Mouse (Mus musculus): ENCODE data around the gene Bcl2l11. TPM values are rescaled to one million over a fixed set of nuclear protein-coding genes. Genes with fewer than 3 reads are reported as not detected.
A peak's percentile ranks its signal among the peaks of the same experiment; 100 is the strongest.

The Bcl2l11 gene
- polyA plus RNA-seq, 1 experiment from 2014 or later = 36.8 TPM

DNA sequence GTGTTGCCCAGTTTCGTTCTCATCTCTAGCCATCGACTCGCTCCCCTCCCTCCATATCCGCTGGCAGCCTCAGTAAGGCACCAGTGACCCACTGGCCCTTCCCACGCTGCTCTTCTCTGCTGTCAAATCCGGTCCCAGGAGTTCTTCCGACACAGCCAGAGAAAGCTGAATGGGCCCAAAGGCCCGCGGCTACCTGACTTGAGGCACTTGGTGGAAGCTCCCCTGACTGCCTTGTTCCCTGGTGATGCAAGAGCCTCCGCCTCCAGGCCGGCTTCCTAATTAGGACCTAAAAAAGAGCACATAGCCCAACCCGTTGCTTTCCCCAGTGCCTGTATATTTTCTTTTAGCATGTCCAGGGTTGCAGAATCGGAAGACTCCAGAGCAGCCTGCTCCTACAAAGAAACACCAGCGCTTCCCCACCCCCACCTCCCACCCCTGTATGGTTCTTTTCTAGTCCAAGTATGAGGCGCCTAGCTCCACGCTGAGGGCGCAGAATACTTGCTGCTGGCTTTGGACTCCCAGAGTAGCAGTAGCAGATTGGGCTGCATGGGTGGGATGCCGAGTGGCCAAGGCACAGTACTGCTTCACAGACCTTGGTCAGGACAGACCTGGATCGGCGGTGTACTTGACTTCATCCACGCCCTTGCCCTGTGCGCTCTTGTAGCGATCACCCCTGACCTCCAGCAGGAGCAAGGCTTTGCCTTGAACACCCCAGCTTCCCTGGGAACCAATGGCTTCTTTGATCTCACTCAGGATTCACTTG lies 1.7 kb upstream of the Bcl2l11 start:
- Histone ChIP-seq H3K4me3 (ENCODE audit: inconsistent target) (peak overlapping the region; percentile 25), H3K27ac (no peak overlapping the region), H3K79me2 (ENCODE audit: inconsistent target) (peaks cover 28% of the 10 kb centered on the region), H3K36me3 (ENCODE audit: inconsistent target) (peaks cover 4% of the 10 kb centered on the region)
- WGBS (ENCODE audit: missing documents) = 22% methylated on average over 23 of the region's 23 CpGs

DNA sequence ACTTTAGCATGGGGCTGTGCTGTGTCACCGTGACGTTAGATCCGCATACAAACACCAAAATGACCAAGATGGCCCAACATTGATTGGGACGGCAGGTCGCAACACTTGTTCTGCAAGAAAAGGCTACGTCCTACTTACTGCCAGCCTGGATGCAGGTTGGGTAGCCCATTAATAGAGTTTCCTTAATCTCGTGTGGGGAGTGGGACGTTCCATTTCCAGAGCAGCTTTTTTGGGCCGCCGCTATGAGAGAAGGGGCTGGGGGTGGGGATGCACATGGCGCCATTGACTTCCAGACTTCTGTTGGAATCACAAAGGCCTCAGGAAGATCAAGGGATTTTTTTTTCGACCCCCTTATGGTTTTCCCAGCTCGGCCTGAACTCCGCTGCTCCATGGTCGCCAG lies 1.1 kb upstream of the Bcl2l11 start:
- Histone ChIP-seq H3K79me2 (ENCODE audit: inconsistent target) (peaks cover 34% of the 10 kb centered on the region), H3K36me3 (ENCODE audit: inconsistent target) (peaks cover 9% of the 10 kb centered on the region), H3K4me3 (ENCODE audit: inconsistent target) (peak overlapping the region; percentile 27; the same call in 1 of the 2 replicates), H3K27ac (no peak overlapping the region; the same call in 1 of the 2 replicates)
- WGBS (ENCODE audit: missing documents) = 35% methylated on average over 15 of the region's 15 CpGs

DNA sequence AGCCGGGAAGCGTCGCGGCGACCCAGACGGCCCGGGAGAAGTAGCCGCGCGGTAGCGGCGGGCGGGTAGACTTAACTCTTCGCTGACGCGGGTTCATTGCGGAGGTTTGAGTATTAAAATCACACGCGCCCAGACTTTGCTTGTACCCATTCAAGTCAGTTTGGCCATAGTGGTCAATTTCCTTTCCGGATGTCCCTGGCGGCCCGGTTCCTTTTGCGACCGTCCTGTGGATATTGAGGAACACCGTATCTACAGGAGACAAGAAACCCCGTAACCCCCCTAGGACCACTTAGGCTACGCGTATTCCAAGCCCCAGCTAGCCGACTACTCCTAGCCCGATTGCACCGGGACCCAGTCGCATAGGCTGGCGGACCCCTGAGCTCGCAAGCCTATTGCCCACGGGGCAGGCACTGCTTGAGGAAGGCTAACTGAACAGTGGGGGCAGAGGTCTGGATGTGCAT lies 783 bp downstream of the Bcl2l11 start:
- peaks cover 29% of the 10 kb centered on the region for H3K36me3 ChIP-seq (ENCODE audit: inconsistent target)
- H3K4me3 ChIP-seq (ENCODE audit: inconsistent target) = peak overlapping the region; percentile 88
- peaks cover 53% of the 10 kb centered on the region for H3K79me2 ChIP-seq (ENCODE audit: inconsistent target)
- whole genome bisulfite sequencing (ENCODE audit: missing documents) = 0% methylated on average over 35 of the region's 35 CpGs
- H3K27ac ChIP-seq = peak overlapping the region; percentile 51

DNA sequence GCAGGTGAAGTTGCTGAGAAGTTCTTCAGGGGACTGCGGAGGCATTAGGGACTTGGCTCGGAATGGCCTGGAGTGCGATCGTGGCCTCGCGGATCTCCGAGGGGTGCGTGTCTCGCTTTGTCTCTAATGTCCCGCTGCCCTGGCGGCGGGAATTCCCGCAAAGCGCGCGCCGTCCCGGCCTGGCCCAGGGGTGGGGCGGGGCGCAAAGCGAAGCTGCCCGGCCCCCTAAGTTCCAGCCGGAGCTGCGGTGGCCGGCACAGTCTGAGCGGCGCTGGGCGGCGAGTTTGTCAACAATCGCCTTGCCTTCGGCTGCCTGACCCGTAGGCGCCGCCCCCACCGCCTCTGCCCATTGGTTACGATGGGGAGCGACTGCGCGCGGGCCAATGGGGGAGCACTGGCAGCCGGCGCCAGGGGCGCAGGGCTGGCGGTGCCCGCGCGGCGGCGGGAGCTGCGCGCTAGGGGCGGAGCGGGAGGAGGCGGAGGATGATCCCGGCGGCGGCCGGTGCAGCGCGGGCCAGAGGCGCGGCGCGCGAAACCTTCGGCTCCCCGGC lies 1.4 kb downstream of the Bcl2l11 start:
- Histone ChIP-seq H3K36me3 (ENCODE audit: inconsistent target) (peaks cover 35% of the 10 kb centered on the region), H3K79me2 (ENCODE audit: inconsistent target) (peaks cover 59% of the 10 kb centered on the region), H3K27ac (peak overlapping the region; percentile 51), H3K4me3 (ENCODE audit: inconsistent target) (peak overlapping the region; percentile 88)
- under 1% methylated on average over 63 of the region's 67 CpGs for WGBS (ENCODE audit: missing documents)

DNA sequence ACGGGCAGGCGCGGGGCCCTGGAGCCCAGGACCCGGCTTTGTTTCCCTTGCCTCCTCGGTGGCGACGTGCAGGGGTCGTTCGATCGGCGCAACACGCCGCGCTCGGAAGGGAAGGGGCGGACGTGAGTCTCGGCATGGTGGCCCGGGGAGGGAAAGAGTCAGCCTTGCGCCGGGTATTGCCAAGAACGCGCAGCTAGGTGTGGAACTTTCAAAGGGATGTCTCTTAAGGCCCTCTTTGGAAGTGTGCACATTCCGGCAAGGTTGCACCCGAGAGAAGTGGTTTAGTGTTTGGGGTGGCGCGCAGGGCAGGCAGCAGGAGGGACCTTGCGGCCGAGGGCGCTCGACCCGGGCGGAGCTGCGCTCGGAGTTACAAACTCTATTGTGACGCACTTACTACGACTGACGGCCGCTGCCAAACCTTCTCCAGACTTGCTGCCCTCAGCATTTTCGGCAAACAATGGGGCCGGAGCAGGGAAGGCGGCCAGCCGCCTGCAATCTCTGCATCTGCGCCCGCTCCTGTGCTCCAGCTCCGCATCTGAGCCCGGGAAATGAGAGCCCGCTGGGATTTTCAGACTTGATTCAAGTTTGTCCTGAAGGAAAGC lies 2.0 kb downstream of the Bcl2l11 start:
- peak overlapping the region; percentile 37 for H3K4me3 ChIP-seq (ENCODE audit: inconsistent target)

DNA sequence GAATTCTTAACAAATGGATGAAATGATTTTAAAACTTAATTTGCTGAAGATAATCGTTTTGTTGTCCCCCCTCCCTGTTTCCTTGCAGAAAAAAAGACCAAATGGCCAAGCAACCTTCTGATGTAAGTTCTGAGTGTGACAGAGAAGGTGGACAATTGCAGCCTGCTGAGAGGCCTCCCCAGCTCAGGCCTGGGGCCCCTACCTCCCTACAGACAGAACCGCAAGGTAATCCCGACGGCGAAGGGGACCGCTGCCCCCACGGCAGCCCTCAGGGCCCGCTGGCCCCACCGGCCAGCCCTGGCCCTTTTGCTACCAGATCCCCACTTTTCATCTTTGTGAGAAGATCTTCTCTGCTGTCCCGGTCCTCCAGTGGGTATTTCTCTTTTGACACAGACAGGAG lies 2.7 kb downstream of the Bcl2l11 start:
- H3K36me3 ChIP-seq (ENCODE audit: inconsistent target) = peaks cover 47% of the 10 kb centered on the region
- H3K4me3 ChIP-seq (ENCODE audit: inconsistent target) = peak overlapping the region; percentile 37
- 89% methylated on average over 9 of the region's 10 CpGs for WGBS (ENCODE audit: missing documents)
- H3K27ac ChIP-seq = peak overlapping the region; percentile 28; the same call in 1 of the 2 replicates
- peaks cover 72% of the 10 kb centered on the region for H3K79me2 ChIP-seq (ENCODE audit: inconsistent target)

More for the DNA sequence above, 2.0 kb downstream of the Bcl2l11 start:
- peak overlapping the region; percentile 28; the same call in 1 of the 2 replicates for H3K27ac ChIP-seq
- peaks cover 65% of the 10 kb centered on the region for H3K79me2 ChIP-seq (ENCODE audit: inconsistent target)
- WGBS (ENCODE audit: missing documents) = under 1% methylated on average over 48 of the region's 48 CpGs
- H3K36me3 ChIP-seq (ENCODE audit: inconsistent target) = peaks cover 39% of the 10 kb centered on the region

DNA sequence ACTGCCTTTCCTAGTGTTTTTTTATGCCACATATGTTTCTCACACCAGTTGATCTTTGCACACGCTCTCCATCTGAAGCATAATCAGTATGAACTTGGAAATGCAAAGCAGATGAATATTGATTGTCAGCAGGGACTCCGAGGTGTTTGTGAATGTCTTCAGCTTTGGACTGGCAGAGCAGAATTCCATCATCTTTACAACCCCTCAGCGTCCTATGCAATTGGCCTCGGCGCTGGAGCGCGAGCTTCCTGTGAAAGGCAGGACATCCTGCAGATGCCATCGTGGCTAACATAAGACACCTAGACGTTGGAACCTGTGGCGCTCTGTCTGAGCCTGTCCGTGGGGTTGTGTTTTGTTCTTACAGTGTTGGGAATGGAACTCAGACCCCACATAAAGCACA lies 5.7 kb downstream of the Bcl2l11 start:
- Histone ChIP-seq H3K36me3 (ENCODE audit: inconsistent target) (peaks cover 64% of the 10 kb centered on the region), H3K4me3 (ENCODE audit: inconsistent target) (no peak overlapping the region), H3K27ac (no peak overlapping the region), H3K79me2 (ENCODE audit: inconsistent target) (peaks cover 95% of the 10 kb centered on the region)
- WGBS (ENCODE audit: missing documents) = 89% methylated on average over 11 of the region's 11 CpGs

DNA sequence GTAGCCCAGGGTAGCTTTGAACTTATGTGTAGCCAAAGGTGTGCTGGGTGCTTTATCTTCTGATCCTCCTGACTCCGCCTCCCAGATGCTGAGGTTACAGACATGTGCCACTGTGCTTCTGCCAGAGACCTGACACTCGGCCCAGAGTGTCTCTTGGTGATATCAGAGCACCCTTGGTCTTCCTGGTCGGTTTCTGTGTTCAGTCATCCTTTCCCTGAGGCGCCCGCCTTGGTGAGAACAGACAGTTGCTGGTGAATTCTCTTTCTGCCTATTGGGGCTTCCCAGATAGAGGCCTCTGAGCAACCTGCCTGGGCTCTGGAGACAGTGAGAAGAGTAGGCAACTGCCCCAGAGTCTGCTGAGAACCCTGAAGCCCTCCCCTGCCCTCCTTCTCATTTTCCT lies 6.8 kb downstream of the Bcl2l11 start:
- Histone ChIP-seq H3K36me3 (ENCODE audit: inconsistent target) (peaks cover 75% of the 10 kb centered on the region), H3K4me3 (ENCODE audit: inconsistent target) (no peak overlapping the region), H3K27ac (no peak overlapping the region), H3K79me2 (ENCODE audit: inconsistent target) (peaks cover 100% of the 10 kb centered on the region)
- 95% methylated on average over 5 of the region's 5 CpGs for WGBS (ENCODE audit: missing documents)

DNA sequence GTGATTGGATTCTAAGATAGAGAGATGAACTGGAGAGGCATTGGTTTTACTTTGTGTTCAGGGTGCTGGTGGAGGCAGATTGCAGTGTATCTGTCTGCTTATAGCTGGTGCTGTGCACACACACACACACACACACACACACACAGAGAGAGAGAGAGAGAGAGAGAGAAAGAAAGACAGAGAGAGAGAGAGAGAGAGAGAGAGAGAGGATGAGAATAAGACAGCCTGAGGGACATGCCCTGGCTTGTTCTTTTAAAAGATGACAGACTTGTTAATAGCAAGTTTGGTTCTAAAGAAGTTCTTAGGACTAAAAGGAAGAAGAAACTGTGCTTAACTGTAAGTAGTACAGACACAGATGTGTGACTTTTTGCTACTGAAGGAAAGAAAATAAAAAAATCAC lies 8.0 kb downstream of the Bcl2l11 start:
- Histone ChIP-seq H3K79me2 (ENCODE audit: inconsistent target) (peaks cover 100% of the 10 kb centered on the region), H3K4me3 (ENCODE audit: inconsistent target) (no peak overlapping the region), H3K27ac (peak overlapping the region; percentile 32), H3K36me3 (ENCODE audit: inconsistent target) (peaks cover 86% of the 10 kb centered on the region)

DNA sequence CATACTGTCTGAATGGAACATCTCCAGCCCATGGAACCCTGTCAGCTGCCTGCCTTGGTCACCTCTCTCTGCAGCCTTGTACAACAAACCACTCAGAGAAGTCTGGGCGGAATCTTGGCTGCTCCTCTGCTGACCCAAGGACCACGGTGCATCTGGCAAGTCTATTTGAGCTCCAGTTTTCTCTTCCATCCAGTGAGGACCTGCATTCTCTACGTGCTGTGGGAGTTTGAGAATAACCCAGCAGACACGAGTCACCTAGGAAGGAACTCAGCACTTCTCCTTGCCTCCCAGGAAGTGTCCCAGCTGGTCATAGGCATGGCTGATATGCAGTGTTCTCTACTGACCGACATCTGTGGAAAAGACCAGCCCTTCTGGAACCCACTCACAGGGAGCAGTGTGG lies 8.6 kb downstream of the Bcl2l11 start:
- peak overlapping the region; percentile 32 for H3K27ac ChIP-seq
- no peak overlapping the region for H3K4me3 ChIP-seq (ENCODE audit: inconsistent target)
- 75% methylated on average over 5 of the region's 5 CpGs for WGBS (ENCODE audit: missing documents)
- H3K79me2 ChIP-seq (ENCODE audit: inconsistent target) = peaks cover 100% of the 10 kb centered on the region
- H3K36me3 ChIP-seq (ENCODE audit: inconsistent target) = peaks cover 86% of the 10 kb centered on the region

DNA sequence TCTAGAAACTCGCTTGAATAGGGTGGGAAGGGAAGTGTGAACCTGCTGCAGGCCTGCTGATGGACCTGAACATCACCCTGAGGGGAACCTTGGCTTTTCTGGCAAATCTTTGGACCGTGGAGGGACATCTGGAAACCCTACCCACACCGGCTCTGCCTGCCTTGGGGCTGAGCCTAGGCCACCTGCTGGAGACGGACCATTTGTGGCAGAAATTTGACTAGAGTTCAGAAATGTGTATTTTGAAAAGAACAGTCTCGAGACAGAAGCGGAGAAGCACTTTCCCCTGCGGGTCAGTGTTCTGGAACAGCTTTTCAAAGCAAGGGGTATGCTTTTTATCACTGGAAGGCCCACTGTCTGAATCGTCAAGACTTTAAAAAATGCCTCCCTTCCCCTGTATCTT lies 9.1 kb downstream of the Bcl2l11 start:
- Histone ChIP-seq H3K36me3 (ENCODE audit: inconsistent target) (peaks cover 86% of the 10 kb centered on the region), H3K79me2 (ENCODE audit: inconsistent target) (peaks cover 100% of the 10 kb centered on the region)
- WGBS (ENCODE audit: missing documents) = 98% methylated on average over 8 of the region's 8 CpGs

DNA sequence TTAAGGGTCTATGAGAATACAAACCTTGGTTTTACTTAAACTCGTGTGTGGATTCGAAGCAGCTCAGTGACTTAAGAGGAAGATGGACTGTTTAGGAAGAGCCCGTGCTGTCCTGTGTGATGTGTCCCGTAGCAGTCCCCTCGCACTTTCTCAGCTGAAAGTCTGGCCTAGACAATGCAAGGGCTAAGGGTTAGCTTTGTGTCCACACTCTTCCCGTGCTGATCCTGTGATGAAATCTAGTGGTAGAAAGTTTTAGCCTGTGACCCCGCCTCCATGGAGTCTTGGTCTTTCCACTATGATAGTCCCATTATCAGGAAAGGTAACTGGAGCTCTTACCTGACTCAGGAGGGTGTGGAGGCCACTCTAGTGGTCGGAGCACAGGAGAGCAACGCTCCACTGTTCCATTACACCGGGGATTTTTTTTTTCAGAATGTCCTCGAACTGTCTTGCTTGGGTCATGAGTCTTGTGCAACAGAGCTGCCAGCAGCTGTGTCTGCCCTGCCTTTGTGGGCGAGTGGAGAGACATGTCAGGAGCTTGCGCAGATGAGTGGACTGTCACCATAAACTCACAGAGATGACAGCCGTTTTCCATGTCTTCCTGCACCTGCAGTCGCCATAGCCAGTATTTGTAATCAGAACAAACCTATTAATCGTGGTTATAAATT lies 11.1 kb downstream of the Bcl2l11 start:
- H3K4me3 ChIP-seq (ENCODE audit: inconsistent target) = no peak overlapping the region
- 54% methylated on average over 15 of the region's 16 CpGs for WGBS (ENCODE audit: missing documents)
- no peak overlapping the region for H3K27ac ChIP-seq
- peaks cover 84% of the 10 kb centered on the region for H3K36me3 ChIP-seq (ENCODE audit: inconsistent target)
- peaks cover 100% of the 10 kb centered on the region for H3K79me2 ChIP-seq (ENCODE audit: inconsistent target)

More for the DNA sequence above, 9.1 kb downstream of the Bcl2l11 start:
- no peak overlapping the region for H3K4me3 ChIP-seq (ENCODE audit: inconsistent target)
- no peak overlapping the region for H3K27ac ChIP-seq

DNA sequence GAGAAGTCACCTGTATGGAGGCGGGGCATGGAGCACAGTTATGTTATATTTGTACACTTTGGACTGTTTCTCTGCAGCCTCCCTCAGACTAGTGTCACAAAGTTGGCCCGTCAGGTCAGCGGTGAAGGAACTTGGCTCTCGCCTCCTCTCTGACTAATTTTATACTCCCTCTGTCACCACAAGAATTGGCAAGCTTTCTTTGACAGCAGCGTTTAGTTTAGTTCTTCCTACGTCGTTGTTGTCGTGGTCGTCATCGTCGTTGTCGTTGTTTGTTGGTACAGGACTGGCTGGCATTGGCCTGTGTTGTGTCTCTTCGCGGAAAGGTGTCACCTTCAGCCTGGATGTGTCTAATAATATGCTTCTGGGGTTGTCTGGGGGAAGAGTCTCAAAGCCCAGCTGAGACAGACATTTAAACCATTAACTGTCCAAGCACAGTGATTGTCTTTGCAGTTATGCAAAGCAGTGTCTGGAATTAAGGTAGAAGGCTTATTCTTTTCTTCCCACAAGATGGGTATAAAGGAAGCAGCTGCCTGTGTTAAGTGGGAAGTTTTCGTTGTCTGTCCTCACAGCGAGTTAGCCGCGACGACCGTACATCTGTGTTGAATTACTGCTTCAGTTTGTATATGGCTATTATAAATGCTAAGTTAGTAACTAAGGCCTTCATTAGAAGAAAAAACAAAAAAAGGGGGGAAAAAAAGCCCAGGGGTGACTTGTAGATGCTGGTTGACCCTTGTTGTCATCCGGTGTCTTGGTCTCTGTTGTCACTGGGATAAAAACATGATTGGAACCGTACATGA lies 11.8 kb downstream of the Bcl2l11 start:
- peaks cover 84% of the 10 kb centered on the region for H3K36me3 ChIP-seq (ENCODE audit: inconsistent target)

DNA sequence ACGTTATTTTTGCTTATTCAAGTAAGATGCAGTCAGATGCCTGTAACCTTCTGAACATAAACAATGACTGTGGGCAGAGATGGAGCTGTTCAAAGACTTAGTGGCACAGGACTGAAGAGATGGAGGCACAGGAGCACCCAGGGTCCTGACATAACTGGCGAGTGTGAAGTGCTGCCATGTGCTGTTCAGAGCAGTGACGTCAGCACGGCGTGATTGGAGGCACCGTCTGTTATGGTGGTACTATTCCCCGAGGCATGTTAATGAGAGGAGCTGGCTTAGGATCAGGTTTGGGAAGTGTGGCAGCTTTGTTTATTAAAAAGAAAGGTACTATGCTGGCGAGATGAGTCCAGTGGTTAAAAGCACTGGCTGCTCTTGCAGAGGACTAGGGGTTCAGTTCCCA lies 13.1 kb downstream of the Bcl2l11 start:
- Histone ChIP-seq H3K27ac (no peak overlapping the region), H3K36me3 (ENCODE audit: inconsistent target) (peaks cover 87% of the 10 kb centered on the region), H3K79me2 (ENCODE audit: inconsistent target) (peaks cover 100% of the 10 kb centered on the region), H3K4me3 (ENCODE audit: inconsistent target) (no peak overlapping the region)
- WGBS (ENCODE audit: missing documents) = 95% methylated on average over 8 of the region's 8 CpGs

More for the DNA sequence above, 11.8 kb downstream of the Bcl2l11 start:
- H3K79me2 ChIP-seq (ENCODE audit: inconsistent target) = peaks cover 100% of the 10 kb centered on the region
- H3K27ac ChIP-seq = no peak overlapping the region
- H3K4me3 ChIP-seq (ENCODE audit: inconsistent target) = no peak overlapping the region
- 92% methylated on average over 22 of the region's 22 CpGs for WGBS (ENCODE audit: missing documents)
